Mouse (Mus musculus) liver, embryonic 14.5 days (tissue): ENCODE measurements at regions not wholly inside any gene's neighbourhood (a gene's known extent, or its start where the extent isn't known, plus 50 kb on each side); places are given as distances from the start of the nearest gene placed in this dataset.

Source experiments
- CTCF ChIP-seq: IDR thresholded peaks from 2 replicates; pipeline ENCODE4 v1.5.1; 2016; ENCODE audit warnings: antibody characterized with exemption, low read depth, control low read depth
- EP300 ChIP-seq: IDR thresholded peaks from 2 replicates; pipeline ENCODE4 v1.6.1; 2016; ENCODE audit warnings: antibody characterized with exemption, low read depth

DNA sequence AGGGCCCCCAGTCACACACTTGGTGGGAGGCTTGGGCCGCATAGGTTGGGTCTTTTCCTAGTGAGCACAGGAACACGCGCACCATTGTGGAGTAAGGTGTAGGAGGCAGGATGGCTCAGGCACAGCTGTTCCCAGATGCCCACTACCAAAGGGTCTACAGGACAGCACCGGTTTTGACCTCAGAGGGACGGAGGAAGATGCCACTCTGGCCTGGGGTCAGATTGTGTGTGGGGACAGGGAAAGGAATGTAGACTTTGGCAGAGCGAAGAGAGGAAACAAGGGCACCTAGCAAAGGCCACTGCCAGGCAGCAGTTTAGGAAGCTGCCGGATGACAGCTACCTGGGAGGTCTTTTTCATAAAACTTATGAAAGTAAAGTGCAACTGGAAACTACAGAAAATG lies 73.5 kb upstream of the Slc25a13 start:
- TF ChIP-seq CTCF = no peak
- no peak for TF ChIP-seq EP300
